Mouse (Mus musculus) embryo, embryonic 11.5 days (tissue): ENCODE data around the gene Gm28053.
A peak's percentile ranks its signal among the peaks of the same experiment; 100 is the strongest.

Experiments used
- DNase-seq: peaks from one replicate; pipeline ENCODE4 v3.0.0-alpha.2; 2012; ENCODE audit warnings: low read depth, low spot score

The Gm28053 gene

GRCm38 (mm10) chr6:48741273-48741672 is 22.9 kb downstream of the Gm28053 start:
- no peak for DNase-seq

GRCm38 (mm10) chr6:48741711-48742206 is 23.4 kb downstream of the Gm28053 start:
- no peak for DNase-seq

- no peak for DNase-seq
Measured at GRCm38 (mm10) chr6:48742422-48743351, 24.3 kb downstream of the Gm28053 start.

GRCm38 (mm10) chr6:48745490-48745889 is 27.1 kb downstream of the Gm28053 start:
- no peak for DNase-seq

- DNase-seq = no peak
Measured at GRCm38 (mm10) chr6:48745959-48746889, 27.8 kb downstream of the Gm28053 start, which contains the start of gene Gimap5. TSS of gene Gimap5 (plus strand) at chr6:48746197.

DNA sequence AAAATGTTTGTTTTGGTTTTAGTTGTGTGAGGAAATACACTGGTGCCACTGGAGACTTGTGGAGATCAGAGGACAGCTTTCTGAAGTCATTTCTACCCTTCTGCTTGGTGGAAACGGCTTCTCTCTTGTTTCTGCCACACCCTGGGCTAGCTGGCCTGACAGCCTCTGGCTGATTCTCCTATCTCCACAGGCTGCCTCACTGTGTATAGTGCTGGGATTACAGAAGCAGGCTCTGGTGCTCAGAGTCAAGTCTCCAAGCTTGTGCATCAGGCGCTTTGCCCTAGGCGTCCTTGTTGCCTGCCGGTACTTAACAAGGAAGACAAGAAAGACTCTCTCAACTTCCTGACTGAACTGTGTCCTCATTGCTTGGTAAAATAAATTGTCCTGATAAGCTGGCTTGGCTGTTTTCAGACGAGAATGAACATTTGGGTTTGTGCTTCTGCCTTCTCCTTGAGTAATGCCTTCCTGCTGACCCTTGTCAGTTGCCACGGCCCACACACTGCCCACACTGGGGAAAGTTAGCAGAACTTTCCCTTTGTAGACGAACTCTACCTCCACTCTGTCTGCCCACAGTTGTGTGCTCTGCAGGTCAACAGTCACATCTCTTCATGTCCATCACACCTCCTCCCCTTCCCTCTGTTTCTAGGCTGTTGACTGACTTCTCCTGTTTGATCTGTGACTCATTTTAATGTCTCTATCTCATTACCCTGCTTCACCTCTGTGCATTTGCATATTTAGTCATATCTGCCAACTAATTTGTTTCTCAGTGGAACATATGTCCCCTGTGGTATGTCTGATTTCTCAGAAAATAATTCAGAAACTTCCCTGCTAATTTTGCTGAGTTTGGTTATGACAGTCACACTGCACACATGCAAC is 28.9 kb downstream of the Gm28053 start:
- DNase-seq = no peak

GRCm38 (mm10) chr6:48763567-48764270 is 45.3 kb downstream of the Gm28053 start:
- DNase-seq = no peak

DNA sequence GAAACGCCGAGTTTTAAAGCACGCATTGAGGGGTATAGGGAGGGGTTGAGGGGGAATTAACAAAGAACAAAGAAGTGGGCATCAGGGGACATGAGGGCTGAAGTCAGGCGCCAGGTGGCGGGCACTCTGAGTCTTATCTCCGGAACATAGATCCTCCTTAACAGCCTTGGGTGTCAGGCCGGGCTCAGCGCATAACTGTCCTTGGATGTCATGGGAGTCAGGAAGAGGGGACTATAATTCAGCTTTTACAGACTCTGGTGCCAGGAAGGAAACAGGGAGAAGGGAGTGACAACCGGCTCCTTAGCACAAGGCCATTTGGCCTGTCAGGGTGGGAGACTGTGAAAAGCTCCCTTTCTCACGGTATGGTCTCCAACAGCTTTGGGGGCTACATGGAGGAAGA is 46.1 kb downstream of the Gm28053 start:
- DNase-seq = no peak

GRCm38 (mm10) chr6:48768178-48768869 is 49.9 kb downstream of the Gm28053 start:
- DNase-seq = no peak

DNA sequence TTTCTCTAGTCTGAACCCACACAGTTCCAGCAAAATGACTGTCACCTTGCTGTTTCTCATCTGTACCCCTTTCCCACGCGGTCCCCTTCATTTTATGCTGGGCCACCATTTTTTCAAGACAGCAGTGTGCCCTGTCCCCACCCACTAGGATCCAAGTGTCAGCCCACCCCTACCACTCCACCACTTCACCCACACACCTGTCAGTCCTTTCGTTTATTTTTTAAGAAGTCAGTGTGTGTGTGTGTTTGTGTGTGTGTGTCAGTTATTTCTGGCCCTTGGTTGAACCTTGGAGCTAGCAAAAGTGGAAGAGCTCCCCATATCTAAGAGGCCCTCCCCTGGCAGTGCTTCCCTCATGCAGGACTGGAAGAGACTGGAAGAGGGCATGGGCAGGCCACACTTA is 50.5 kb downstream of the Gm28053 start:
- no peak for DNase-seq

GRCm38 (mm10) chr6:48770696-48771095 is 52.3 kb downstream of the Gm28053 start, which contains the start of gene Gimap3:
TSS of gene Gimap3 (minus strand) at chr6:48770851.
- DNase-seq = no peak

- DNase-seq = peak; percentile 59
Measured at GRCm38 (mm10) chr6:48772030-48772429, 53.6 kb downstream of the Gm28053 start.

GRCm38 (mm10) chr6:48784406-48784805 is 66.0 kb downstream of the Gm28053 start:
- DNase-seq = no peak

- DNase-seq = no peak
Measured at GRCm38 (mm10) chr6:48785189-48785588, 66.8 kb downstream of the Gm28053 start.

DNA sequence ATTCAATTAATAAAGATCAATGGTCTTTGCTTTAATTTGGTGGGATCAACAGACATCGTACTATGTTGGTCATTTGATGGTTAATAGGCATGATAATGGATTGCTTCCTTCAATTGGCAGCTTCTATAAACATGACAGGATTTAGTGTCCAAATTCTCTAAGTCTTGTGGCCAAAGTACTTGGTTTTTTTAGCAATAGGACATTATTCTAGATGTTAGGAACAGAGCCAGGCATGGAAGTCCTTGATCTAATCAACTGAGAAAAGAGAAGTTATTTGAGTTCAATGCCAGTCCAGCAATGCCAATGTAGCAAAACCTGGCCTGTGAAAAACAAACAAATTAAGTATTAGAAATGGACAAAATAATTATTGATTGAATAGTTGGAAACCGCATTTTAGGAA is 67.2 kb downstream of the Gm28053 start:
- no peak for DNase-seq

DNA sequence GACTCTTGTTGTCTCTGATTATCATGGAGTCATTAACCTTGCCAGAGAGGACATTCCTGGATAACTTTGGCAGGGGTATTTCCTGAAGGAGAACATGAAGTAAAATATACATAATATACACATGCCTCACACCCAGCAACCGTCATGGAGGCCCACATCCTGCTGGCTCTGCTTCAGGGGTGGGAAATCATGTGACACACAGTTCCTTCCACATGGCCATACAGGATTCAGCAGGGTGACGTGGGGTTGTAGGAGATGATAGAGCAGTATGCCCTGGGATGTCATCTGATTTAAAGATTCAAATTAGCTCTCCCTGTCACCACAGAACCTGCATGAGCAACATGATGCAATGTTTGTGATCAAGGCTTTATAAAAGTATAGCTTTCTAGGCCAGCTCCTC is 69.5 kb downstream of the Gm28053 start:
- DNase-seq = no peak

- no peak for DNase-seq
Measured at GRCm38 (mm10) chr6:48801897-48802296, 83.5 kb downstream of the Gm28053 start.
